Mouse (Mus musculus): Measurements from ENCODE around the gene Setd1a. TPM values are rescaled to one million over a fixed set of nuclear protein-coding genes. Genes with fewer than 3 reads are reported as not detected.
A peak's percentile ranks its signal among the peaks of the same experiment; 100 is the strongest.

Setd1a gene
- total and polyA plus RNA-seq, 3 experiments, result 4.5 to 51.0 (median 9.8) TPM

GRCm38 (mm10) chr7:127776878-127777473 is 506 bp downstream of the Setd1a start (continued):
- peak; percentile 59 for TF ChIP-seq ELF1 (IDR thresholded peaks at IDR 0.05; ENCODE audit: low read depth, low read length)
- TF ChIP-seq UBTF (IDR thresholded peaks at IDR 0.05; ENCODE audit: low read depth, low read length), result 0 out of 2 replicates have a peak, but pooled peaks have one; percentile 40
- TF ChIP-seq USF2 (conservative IDR thresholded peaks at IDR 0.05; ENCODE audit: low read depth, low read length), result no peak
- peak; percentile 80 for TF ChIP-seq HCFC1 (IDR thresholded peaks at IDR 0.05; ENCODE audit: low read depth, low read length)
- peak; percentile 32; the same call in 1 of the 2 replicates for TF ChIP-seq IRF4 (IDR thresholded peaks at IDR 0.05; ENCODE audit: low read depth, low read length)
- peak; percentile 75; the same call in 1 of the 2 replicates for TF ChIP-seq KAT2A (IDR thresholded peaks at IDR 0.05; ENCODE audit: insufficient replicate concordance, low read length)
- TF ChIP-seq BHLHE40 (IDR thresholded peaks at IDR 0.05; ENCODE audit: low read depth, low read length), result peak; percentile 67

GRCm38 (mm10) chr7:127777474-127778266 is 1.2 kb downstream of the Setd1a start:
- Histone ChIP-seq H3K36me3 (replicated peaks in 1 of 2; ENCODE audit: control insufficient read depth in 1 of 2, insufficient read depth in 1 of 2, low read length in 1 of 2) (peaks cover 25 to 60% of the 10 kb centered on the region in 2 experiments), H3K9ac (ENCODE audit: insufficient read depth, low read depth) (peak overlapping the region; percentile 98), H3K79me2 (replicated peaks; ENCODE audit: control insufficient read depth, extremely low read depth, insufficient read depth, poor library complexity, severe bottlenecking) (peaks cover 23% of the 10 kb centered on the region), H3K27ac (ENCODE audit: insufficient read depth, low read depth) (peak overlapping the region; percentile 94), H3K4me2 (ENCODE audit: insufficient read depth, low read depth, poor library complexity, severe bottlenecking) (peak overlapping the region; percentile 41), H3K4me1 (ENCODE audit: control insufficient read depth in 1 of 2, insufficient read depth in 2 of 2) (peaks cover 9 to 44% of the 10 kb centered on the region in 2 experiments), H3K4me3 (replicated peaks in 1 of 3; ENCODE audit: low read depth in 2 of 3, low read length in 2 of 3, poor library complexity in 1 of 3) (peak overlapping the region; percentile 57 to 92 (median 67)), H3K9me3 (replicated peaks; ENCODE audit: low read length) (no peaks in the 10 kb centered on the region), H3K27me3 (replicated peaks) (no peaks in the 10 kb centered on the region)
- peak; percentile 51 for DNase-seq (ENCODE audit: extremely low read depth)
- dilution Hi-C loops (cut with MboI; ENCODE audit: extremely low pct_ligation_motif_present, extremely low pct_unique_long_range_greater_than_20kb, low sequenced_read_pairs) (no loop called here), in situ Hi-C loops (cut with MboI; ENCODE audit: low pct_ligation_motif_present, low pct_unique_long_range_greater_than_20kb, low sequenced_read_pairs) (loop anchor here (5.0 to 25.0 kb wide), 4 partner anchors 40 to 995 kb away; partner anchors contain the start of genes Cdipt, Cdiptos, Prss8 and Tbx6)
- TF ChIP-seq POLR2A (IDR thresholded peaks at IDR 0.05; ENCODE audit: low read depth, low read length) (peak; percentile 60; the same call in 1 of the 2 replicates), ZMIZ1 (IDR thresholded peaks at IDR 0.05; ENCODE audit: low read depth, low read length) (peak; percentile 59; the same call in 1 of the 2 replicates), SIN3A (IDR thresholded peaks at IDR 0.05; ENCODE audit: low read length) (0 out of 2 replicates have a peak, but pooled peaks have one; percentile 12), MAZ (IDR thresholded peaks at IDR 0.05; ENCODE audit: low read depth, low read length) (no peak), NELFE (IDR thresholded peaks at IDR 0.05; ENCODE audit: low read depth, low read length) (peak; percentile 48; the same call in 1 of the 2 replicates), ETS1 (conservative IDR thresholded peaks at IDR 0.05; ENCODE audit: low read depth, low read length) (no peak), MXI1 (IDR thresholded peaks at IDR 0.05; ENCODE audit: low read depth, low read length) (0 out of 2 replicates have a peak, but pooled peaks have one; percentile 8), NRF1 (IDR thresholded peaks at IDR 0.05; ENCODE audit: low read depth, low read length) (peak; percentile 63)

All from CH12.LX (cell line).